ENCODE assay signal across 8 mouse cellular contexts in genomic region chr5:121452026-121452869, GRCm38 (mm10). TPM values are rescaled to one million over a fixed set of nuclear protein-coding genes. Genes with fewer than 3 reads are reported as not detected.
DNase-seq lines count a peak whose midpoint lies in the region; ATAC-seq lines count a peak whose summit lies in the region.

Gene Erp29, minus strand, starts transcription at chr5:121452506.

- peaks cover 25% of the 10 kb centered on the region for H3K36me3 ChIP-seq in intestine, embryonic 14.5 days (ENCODE audit: control insufficient read depth, insufficient read depth, low read length)

- H3K4me1 ChIP-seq in intestine, embryonic 14.5 days (replicated peaks; ENCODE audit: control insufficient read depth, insufficient read depth, low read length) = peaks cover 17% of the 10 kb centered on the region

- H3K9ac ChIP-seq in intestine, embryonic 14.5 days (ENCODE audit: low read length) = peak within 1 kb of the TSS; percentile 94

- H3K4me2 ChIP-seq in intestine, embryonic 14.5 days (ENCODE audit: low read length) = peak within 1 kb of the TSS; percentile 82

- H3K27me3 ChIP-seq in intestine, embryonic 14.5 days (replicated peaks; ENCODE audit: control insufficient read depth, insufficient read depth, low read length) = no peaks in the 10 kb centered on the region

- H3K27ac ChIP-seq in intestine, embryonic 14.5 days (ENCODE audit: low read depth) = peak within 1 kb of the TSS; percentile 92

- H3K9me3 ChIP-seq in intestine, embryonic 14.5 days (ENCODE audit: control insufficient read depth, low read length) = no peaks in the 10 kb centered on the region

- under 1% methylated on average over 76 of the region's 97 CpGs for WGBS in intestine, embryonic 14.5 days

- intact Hi-C loops in left cerebral cortex, postnatal 14 days (cut with DNase I) = loop anchor here (2.0 kb wide), 1 partner anchor 25 kb away; no protein-coding TSS in a partner anchor

- ATAC-seq in intestine, embryonic 14.5 days (replicated peaks; ENCODE audit: low FRiP score, low TSS enrichment, low read depth) = peak; percentile 87

- DNase-seq in adrenal gland, adult (ENCODE audit: inconsistent age in 2 of 2, low spot score in 1 of 2) = peak; percentile 99 to 100
- DNase-seq in embryo, embryonic 10.5 days (ENCODE audit: low spot score) = peak; percentile 95
- peak; percentile 99 for DNase-seq in gastrocnemius, postnatal 25 days
- peak; percentile 99 for DNase-seq in intestine, embryonic 14.5 days (ENCODE audit: low spot score)
- DNase-seq in left cerebral cortex, postnatal 14 days (ENCODE audit: low spot score in 2 of 2) = peak; percentile 98
- DNase-seq in mesoderm, embryonic 11.5 days (ENCODE audit: low read depth, low spot score) = peak; percentile 96
- peak; percentile 97 to 98 for DNase-seq in right cerebral cortex, postnatal 36 days (ENCODE audit: low spot score in 2 of 2)
- DNase-seq in yolk sac, embryonic 10.5 days (ENCODE audit: low spot score) = peak; percentile 98

- peak within 1 kb of the TSS; percentile 99 for H3K4me3 ChIP-seq in intestine, embryonic 14.5 days (ENCODE audit: low read depth, low read length)

RNA-seq across cellular contexts. Expression of gene Erp29, which starts in this region (rescaled TPM):
- total RNA-seq in gastrocnemius, postnatal 25 days (2021) = 10 to 100 TPM; 37.0 to 41.9 TPM
- 164 and 167 TPM in 2 replicates for polyA plus RNA-seq in intestine, embryonic 14.5 days (2014; fragmentation: Nextera tagmentation; extraction: Ambion mirVana)
- 100 to 1,000 TPM; 152 to 170 TPM for total RNA-seq in left cerebral cortex, postnatal 14 days (2021)

Comparison
In these comparisons a context has a peak if more than half of its experiments do, and no peak if none do; other contexts are left out.
1. Peak in every context shown above with its lines: DNase-seq, ATAC-seq, H3K4me3 ChIP-seq and H3K27ac ChIP-seq.